Mouse (Mus musculus) urinary bladder, postnatal 14 days (tissue): ENCODE measurements around the gene Piga.
A peak's percentile ranks its signal among the peaks of the same experiment; 100 is the strongest.

Source experiments
- DNase-seq: peaks from one replicate; pipeline ENCODE4 v3.0.0; 2021; ENCODE audit warnings: low spot score

The Piga gene

DNA sequence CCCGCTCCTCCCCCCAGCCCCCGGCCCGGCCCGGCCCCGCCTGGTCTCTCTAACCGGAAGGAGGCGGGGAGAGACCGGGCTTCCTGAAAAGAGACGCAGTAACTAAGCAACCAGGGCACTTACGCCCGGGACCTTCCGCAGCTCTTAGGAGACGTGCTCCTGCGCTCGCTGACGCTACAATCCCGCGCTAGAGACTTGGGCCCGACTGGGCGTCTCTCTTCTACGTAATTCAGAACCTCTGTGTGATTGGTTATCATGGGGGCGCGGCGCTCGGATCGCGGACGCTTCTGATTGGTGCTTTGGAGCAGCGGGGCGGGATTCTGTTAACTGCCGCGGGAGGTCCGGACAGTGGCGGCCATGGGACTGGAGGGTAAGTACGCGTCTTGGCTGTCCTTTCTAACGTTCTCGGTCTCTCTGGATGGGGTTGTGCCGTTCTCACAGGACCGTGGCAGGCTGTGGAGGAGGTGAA is at the start of gene Piga:
Gene Piga, plus strand, starts transcription at position 317 of the 469 bp plus-strand sequence.
- peak; percentile 90 for DNase-seq

DNA sequence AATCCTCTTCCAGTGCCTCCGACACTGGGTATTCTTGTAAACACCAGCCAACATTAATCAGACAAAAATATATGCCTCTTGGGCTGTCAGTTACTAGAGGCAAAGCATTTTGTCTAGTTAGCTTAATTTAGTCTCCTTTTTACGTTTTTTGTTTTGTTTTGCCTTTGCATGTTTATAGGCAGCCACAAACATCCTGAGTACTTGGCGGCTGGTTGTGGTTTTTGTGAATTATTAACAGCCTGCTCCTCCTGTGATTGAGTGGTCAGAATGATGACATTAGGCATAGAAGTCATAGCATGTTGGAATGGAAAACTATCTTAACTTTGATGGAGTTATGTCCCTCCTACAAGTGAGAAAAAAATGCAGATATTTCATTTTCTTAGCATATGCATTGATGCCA is 49.0 kb upstream of the Piga start:
- DNase-seq = no peak

DNA sequence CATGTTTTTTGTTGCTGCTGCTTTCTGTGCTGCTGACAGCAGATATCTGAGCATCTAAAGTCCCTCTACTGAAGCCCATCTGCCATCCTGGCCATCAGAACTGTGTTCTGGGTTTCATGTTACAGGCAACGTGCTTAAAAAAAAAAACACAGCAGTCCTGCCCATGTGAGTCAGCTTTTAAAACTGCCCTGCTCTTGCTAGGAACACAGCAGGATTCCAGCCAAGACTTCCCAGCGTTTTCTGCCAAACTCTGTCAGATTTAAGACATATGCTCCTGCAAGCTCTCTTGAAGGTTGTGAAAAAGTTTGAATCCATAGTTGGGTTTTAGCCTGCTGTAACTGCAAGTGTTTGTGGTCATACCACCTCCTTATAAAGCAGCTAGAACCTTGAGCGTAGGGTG is 46.5 kb upstream of the Piga start, which contains the start of gene Vegfd:
Gene Vegfd, plus strand, starts transcription at position 298 of the 400 bp plus-strand sequence.
- peak; percentile 39 for DNase-seq

DNA sequence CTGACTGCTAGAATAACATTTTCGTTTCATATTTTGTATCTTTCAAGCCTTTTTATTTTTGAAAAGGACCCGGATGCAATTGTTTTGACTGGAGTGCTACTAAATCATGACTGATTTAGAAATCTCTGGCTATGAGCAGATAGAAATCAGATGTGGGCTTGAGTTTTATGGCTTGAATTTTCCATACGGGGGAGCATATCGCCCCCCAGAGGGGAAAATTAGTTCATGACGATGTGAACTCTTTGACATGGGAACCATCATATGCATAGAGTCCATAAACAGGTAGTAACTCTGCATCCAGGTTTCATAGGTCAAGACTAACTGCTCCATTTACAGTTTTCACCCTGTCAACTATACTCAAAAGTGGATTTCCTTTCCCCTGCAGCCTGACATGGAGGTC is 45.0 kb upstream of the Piga start:
- DNase-seq = no peak

DNA sequence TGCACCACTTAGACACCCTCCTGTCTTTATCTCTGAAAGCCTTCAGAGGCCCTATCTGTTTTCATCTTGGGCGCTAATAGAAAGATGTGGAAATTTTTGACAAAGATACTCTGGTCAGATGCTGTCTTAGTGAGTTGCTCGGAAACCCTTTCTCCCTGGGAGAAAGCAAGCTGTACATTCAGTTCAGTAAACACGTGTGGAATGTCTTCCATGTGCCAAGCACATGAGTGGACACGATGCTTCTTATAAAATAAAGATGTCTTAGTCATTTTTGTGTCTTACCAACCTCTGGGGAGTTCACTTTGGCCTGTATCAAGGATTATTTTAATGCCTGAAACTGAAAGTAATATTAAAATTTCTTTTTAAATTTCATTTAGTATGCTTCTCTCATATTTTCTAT is 39.9 kb upstream of the Piga start:
- DNase-seq = no peak

GRCm38 (mm10) chrX:164381618-164382408 is 37.8 kb upstream of the Piga start:
- peak; percentile 78 for DNase-seq

DNA sequence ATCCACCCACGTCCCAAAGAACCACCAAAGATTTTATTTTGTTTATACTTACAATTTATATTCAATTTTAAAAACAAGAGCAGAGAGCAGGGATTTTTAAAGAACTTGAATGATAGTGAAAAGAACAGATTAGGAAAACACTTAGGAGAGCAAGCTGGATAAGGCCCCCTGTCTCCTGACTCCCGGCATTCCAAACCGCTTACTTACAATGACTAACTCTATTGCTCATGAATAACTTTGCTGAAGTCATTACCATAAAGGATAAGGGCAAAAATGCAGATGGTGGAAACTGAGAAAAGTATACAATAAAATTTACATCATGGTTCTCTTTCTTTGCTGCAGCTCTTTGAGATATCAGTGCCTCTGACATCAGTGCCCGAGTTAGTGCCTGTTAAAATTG is 25.5 kb upstream of the Piga start:
- no peak for DNase-seq

GRCm38 (mm10) chrX:164398456-164398855 is 21.1 kb upstream of the Piga start:
- DNase-seq = no peak

GRCm38 (mm10) chrX:164405080-164405649 is 14.4 kb upstream of the Piga start:
- DNase-seq = no peak

DNA sequence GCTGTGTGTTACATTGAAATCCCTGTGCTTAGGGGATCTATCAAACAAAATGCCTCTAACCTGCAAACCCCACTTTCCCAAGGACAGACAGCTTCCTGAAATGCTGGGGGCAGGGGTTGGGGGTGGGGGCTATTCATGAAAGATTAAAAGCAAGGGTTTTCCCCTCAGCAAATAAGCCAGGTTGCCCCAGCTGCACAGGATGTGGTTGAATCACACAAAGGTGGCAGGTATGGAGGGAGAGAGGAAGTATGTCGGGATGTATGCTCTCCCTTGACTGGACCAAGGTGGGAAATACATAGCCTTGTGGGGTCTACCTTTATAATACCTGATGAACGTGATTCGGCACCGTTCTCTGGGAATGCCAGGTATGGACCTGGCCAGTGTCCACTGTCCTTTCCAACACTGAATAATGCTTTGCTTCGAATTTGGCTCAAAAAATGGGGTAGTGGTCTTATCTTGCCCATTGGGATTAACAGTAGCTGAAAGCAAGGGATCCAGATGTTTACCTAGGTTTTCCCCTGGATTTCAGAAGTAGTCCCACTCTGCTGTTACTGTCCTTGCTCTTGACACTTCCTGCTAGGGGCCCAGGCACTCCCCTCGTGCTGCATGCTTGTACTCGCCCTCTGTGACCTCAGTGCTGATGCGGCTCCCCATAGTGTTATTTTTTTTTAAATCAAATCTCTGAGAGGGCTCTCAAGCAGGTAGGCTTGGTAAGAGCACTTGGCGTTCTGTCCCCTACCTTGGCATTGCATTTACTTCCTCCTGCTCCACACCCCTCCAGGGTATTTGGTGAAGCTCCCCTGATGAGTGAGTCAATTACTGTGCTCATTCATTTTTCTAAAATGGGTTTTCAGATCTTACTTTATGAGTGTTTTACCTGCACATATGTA is 13.2 kb upstream of the Piga start:
- no peak for DNase-seq

GRCm38 (mm10) chrX:164408301-164408927 is 11.2 kb upstream of the Piga start:
- no peak for DNase-seq

DNA sequence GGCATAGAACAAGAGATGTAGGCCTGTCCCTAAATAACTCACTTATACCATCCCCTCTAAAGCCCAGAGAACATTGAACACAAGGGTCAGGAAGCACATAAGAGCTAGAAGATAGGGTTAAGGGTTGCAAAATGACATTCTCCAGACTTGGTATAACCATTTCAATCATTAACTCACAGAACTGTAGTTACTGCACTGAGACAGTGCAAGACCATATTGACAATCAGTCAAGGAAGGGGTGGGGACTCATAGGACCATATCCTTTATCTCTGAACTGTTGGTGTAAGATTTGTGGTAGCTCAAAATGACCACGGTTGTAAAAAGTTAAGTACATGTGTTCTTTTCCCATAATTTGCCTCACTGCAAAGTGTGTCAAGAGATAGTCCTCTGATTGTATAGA is 9.0 kb upstream of the Piga start:
- no peak for DNase-seq

DNA sequence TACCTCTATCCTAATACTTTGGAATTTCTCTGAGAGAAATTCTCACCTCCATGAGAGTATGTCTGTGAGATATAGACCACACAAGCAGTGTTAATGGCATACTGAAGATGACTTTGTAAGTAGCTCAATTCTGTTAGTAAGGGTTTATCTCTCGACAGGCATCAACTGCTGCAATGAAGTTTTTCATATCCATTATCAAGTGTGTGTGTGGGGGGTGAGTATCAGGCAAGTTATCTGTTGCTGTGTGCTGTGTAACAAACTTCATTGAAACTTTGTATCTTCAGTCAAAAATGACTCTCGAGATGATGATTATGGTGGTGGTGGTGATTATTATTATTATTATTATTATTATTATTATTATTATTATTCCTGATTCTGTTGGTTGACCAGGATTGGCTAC is 2.8 kb upstream of the Piga start:
- no peak for DNase-seq

GRCm38 (mm10) chrX:164418008-164418407 is 1.6 kb upstream of the Piga start:
- no peak for DNase-seq

DNA sequence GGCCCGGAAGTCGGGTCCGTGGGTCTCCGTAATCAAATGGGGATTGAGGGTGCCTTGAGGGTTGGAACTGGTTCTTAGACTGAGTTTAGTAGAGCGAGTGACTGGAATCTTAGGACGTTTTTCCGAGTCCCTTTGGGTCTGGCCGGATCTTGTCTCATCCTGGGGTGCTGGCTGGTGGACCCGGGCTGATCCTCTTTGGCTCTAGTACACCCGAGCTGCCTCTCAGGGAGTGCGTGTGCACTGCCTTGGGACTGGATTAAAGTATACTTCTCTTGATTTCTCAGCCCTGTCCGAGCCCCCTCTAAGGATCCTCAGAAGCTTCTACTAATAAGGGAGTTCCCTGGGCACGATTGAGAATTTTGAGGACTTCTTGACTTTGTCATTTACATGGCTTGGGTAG is 368 bp downstream of the Piga start:
- DNase-seq = no peak

- no peak for DNase-seq
Observed at GRCm38 (mm10) chrX:164420518-164420917, 931 bp downstream of the Piga start.

DNA sequence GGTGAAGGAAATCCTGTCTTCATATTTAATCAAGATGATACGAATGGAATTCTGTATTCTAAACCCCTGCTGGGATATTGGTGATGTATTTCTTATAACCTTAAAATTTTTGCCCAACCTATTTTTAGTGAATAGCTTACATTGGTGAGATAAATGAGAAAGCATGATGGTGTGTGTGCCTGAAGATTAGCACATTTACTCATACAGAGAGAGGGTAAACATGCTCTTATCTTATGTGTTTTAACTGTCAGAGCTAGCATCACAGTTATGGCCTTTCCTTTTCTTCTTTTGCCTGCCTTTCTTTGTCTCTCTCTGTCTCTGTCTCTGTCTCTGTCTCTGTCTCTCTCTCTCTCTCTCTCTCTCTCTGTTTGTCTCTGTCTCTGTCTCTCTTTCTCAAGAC is 5.2 kb downstream of the Piga start:
- DNase-seq = no peak

DNA sequence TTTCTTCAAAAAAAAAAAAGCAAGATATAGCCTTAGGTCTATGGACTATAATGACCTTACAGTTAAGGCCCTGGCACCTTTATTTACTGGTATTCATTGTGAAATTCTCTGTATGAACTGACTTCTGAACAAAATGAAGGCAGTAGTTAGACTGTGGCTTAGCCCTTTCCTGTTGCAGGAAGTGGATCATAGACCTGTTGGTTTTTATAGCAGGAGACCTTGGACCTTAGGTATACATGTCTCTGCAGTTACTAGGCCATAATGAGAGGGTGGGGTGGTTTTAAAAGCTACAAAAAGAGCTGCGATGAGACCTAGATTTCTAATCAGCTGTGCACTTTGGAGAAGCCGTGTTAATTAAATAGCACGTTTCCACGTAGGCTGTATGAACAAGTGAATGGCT is 7.7 kb downstream of the Piga start:
- DNase-seq = no peak

GRCm38 (mm10) chrX:164428224-164428623 is 8.6 kb downstream of the Piga start:
- DNase-seq = no peak

DNA sequence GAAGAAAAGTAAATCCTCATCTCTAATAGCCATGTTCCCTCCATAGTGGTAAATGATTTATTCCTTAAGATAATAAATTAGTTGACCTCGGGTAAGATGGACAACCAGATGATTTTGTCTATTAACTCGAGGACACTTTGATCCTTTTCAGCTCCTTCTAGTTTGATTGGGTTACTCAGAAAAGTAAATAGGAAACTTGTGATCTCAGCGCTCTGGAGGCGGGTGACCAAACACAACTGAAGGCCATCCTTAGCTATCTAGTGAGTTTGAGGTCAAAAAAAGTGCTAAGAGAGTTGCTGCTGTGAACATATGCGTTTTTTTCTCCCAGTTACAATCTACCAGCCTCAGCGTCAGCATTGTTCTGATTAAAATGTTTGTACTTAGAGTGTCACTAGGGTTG is 11.0 kb downstream of the Piga start:
- no peak for DNase-seq

DNA sequence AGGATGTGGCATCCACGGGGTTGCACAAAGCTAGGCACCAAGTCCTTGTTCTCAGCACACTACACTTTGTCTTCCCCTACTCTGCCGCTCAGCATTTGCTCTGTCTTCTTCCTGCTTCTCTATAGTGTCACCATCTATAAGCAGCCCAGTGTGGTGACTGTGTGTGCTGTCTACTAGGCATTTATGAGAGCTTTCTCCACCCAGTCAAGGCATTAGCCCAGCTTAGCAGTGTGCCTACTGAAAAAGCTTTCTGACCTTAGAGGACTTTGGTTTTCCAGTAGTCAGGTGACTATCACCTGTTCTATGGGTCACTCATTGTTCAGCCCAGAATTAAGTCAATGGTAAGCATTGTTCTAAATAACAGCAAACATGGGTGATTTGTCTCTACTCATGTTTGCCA is 11.5 kb downstream of the Piga start:
- no peak for DNase-seq

- no peak for DNase-seq
Observed at GRCm38 (mm10) chrX:164431541-164431940, 12.0 kb downstream of the Piga start.
